Mouse (Mus musculus): Measurements from ENCODE around the gene Ccdc47.
"Not testable (repeated sequence)": the region's sequence is repeated elsewhere in the genome, so short reads cannot be mapped to it uniquely, and the experiment has no call there.

Ccdc47 gene

GRCm38 (mm10) chr11:106215927-106216729 lies at the start of gene Ccdc47:
Ccdc47 (minus strand) TSS chr11:106216344.
- peak; percentile 97 for DNase-seq (ENCODE audit: low spot score)

- no peak for DNase-seq (ENCODE audit: low spot score)
Observed at GRCm38 (mm10) chr11:106265570-106265969, 49.4 kb upstream of the Ccdc47 start.

- DNase-seq (ENCODE audit: low spot score): no peak
Observed at GRCm38 (mm10) chr11:106264988-106265387, 48.8 kb upstream of the Ccdc47 start.

- no peak for DNase-seq (ENCODE audit: low spot score)
Observed at GRCm38 (mm10) chr11:106263963-106264362, 47.8 kb upstream of the Ccdc47 start.

GRCm38 (mm10) chr11:106260826-106261450 lies 44.8 kb upstream of the Ccdc47 start:
- no peak for DNase-seq (ENCODE audit: low spot score)

GRCm38 (mm10) chr11:106256775-106257174 lies 40.6 kb upstream of the Ccdc47 start:
- no peak for DNase-seq (ENCODE audit: low spot score)

GRCm38 (mm10) chr11:106255685-106256451 lies 39.7 kb upstream of the Ccdc47 start, which contains the start of the genes Ftsj3 and Psmc5:
Ftsj3 (minus strand) TSS chr11:106256079.
Psmc5 (plus strand) TSS chr11:106256154.
- peak; percentile 97 for DNase-seq (ENCODE audit: low spot score)

- no peak for DNase-seq (ENCODE audit: low spot score)
Observed at GRCm38 (mm10) chr11:106255174-106255573, 39.0 kb upstream of the Ccdc47 start.

- no peak for DNase-seq (ENCODE audit: low spot score)
Observed at GRCm38 (mm10) chr11:106254767-106255166, 38.6 kb upstream of the Ccdc47 start.

- no peak for DNase-seq (ENCODE audit: low spot score)
Observed at GRCm38 (mm10) chr11:106249326-106249725, 33.2 kb upstream of the Ccdc47 start.

- DNase-seq (ENCODE audit: low spot score): no peak
Observed at GRCm38 (mm10) chr11:106246834-106247233, 30.7 kb upstream of the Ccdc47 start.

- not testable (repeated sequence) for DNase-seq (ENCODE audit: low spot score)
Observed at GRCm38 (mm10) chr11:106233978-106234377, 17.8 kb upstream of the Ccdc47 start.

- DNase-seq (ENCODE audit: low spot score): no peak
Observed at GRCm38 (mm10) chr11:106220603-106221002, 4.5 kb upstream of the Ccdc47 start.

GRCm38 (mm10) chr11:106216730-106217490 lies 766 bp upstream of the Ccdc47 start, which contains the start of gene Ddx42:
Ddx42 (plus strand) TSS chr11:106216926.
- peak; percentile 92 for DNase-seq (ENCODE audit: low spot score)

GRCm38 (mm10) chr11:106215450-106215859 lies 689 bp downstream of the Ccdc47 start:
- DNase-seq (ENCODE audit: low spot score): no peak

GRCm38 (mm10) chr11:106214856-106215255 lies 1.3 kb downstream of the Ccdc47 start:
- DNase-seq (ENCODE audit: low spot score): no peak

- DNase-seq (ENCODE audit: low spot score): no peak
Observed at GRCm38 (mm10) chr11:106212771-106213170, 3.4 kb downstream of the Ccdc47 start.

GRCm38 (mm10) chr11:106202123-106202465 lies 14.1 kb downstream of the Ccdc47 start, which contains the start of gene Strada:
Strada (minus strand) TSS chr11:106202168.
- no peak for DNase-seq (ENCODE audit: low spot score)

GRCm38 (mm10) chr11:106201337-106202122 lies 14.6 kb downstream of the Ccdc47 start:
- DNase-seq (ENCODE audit: low spot score): no peak

GRCm38 (mm10) chr11:106200756-106201155 lies 15.4 kb downstream of the Ccdc47 start:
- no peak for DNase-seq (ENCODE audit: low spot score)

GRCm38 (mm10) chr11:106199997-106200396 lies 16.1 kb downstream of the Ccdc47 start:
- DNase-seq (ENCODE audit: low spot score): not testable (repeated sequence)
